Mouse (Mus musculus) stomach, postnatal 0 days (tissue): ENCODE measurements around the gene Me3. TPM values are rescaled to one million over a fixed set of nuclear protein-coding genes. Genes with fewer than 3 reads are reported as not detected.
A peak's percentile ranks its signal among the peaks of the same experiment; 100 is the strongest.

ENCODE experiments used
- ATAC-seq: fragments of 200-750 bp; cut with Nextera tagmentation; 2 replicates; pipeline ENCODE4 v1.8.0; 2017; ENCODE audit not compliant: low FRiP score, low TSS enrichment
- DNase-seq: peaks from one replicate; pipeline ENCODE4 v3.0.0-alpha.2; 2016; ENCODE audit warnings: low spot score
- H3K27ac ChIP-seq: fragments of 300-500 bp; sonication (generic); replicated peaks from 2 replicates; pipeline ENCODE4 v1.5.1; 2014; ENCODE audit warnings: mild to moderate bottlenecking, control low read depth
- H3K27me3 ChIP-seq: fragments of 300-500 bp; sonication (generic); 2 replicates; pipeline ENCODE4 v1.6.1; 2014; ENCODE audit warnings: low read length; ENCODE audit not compliant: control insufficient read depth, insufficient read depth
- H3K36me3 ChIP-seq: fragments of 300-500 bp; sonication (generic); 2 replicates; pipeline ENCODE4 v1.6.1; 2014; ENCODE audit warnings: low read length, mixed read lengths; ENCODE audit not compliant: control insufficient read depth, insufficient read depth
- H3K4me1 ChIP-seq: fragments of 300-500 bp; sonication (generic); replicated peaks from 2 replicates; pipeline ENCODE4 v1.6.1; 2014; ENCODE audit warnings: antibody characterized with exemption; ENCODE audit not compliant: control insufficient read depth, insufficient read depth
- H3K4me2 ChIP-seq: fragments of 300-500 bp; sonication (generic); replicated peaks from 2 replicates; pipeline ENCODE4 v1.6.1; 2014; ENCODE audit warnings: low read depth, mild to moderate bottlenecking, control low read depth, moderate library complexity
- H3K4me3 ChIP-seq: fragments of 300-500 bp; sonication (generic); 2 replicates; pipeline ENCODE4 v1.5.1; 2014; ENCODE audit warnings: low read depth, low read length, control low read depth
- H3K9ac ChIP-seq: fragments of 300-500 bp; sonication (generic); 2 replicates; pipeline ENCODE4 v1.6.1; 2014; ENCODE audit warnings: mild to moderate bottlenecking, low read length, control low read depth, mixed read lengths
- H3K9me3 ChIP-seq: fragments of 300-500 bp; sonication (generic); 2 replicates; pipeline ENCODE4 v1.6.1; 2016; ENCODE audit warnings: low read length; ENCODE audit not compliant: control insufficient read depth
- CTCF ChIP-seq: IDR thresholded peaks from 2 replicates; pipeline ENCODE4 v1.5.1; 2016; ENCODE audit warnings: antibody characterized with exemption, low read depth, mild to moderate bottlenecking, moderate library complexity
- EP300 ChIP-seq: optimal IDR thresholded peaks from 2 replicates; pipeline ENCODE3; 2016; ENCODE audit warnings: antibody characterized with exemption
- WGBS: fragments of 180-500 bp; shearing (Covaris S2); extraction: QIAGEN DNeasy Blood & Tissue Kit; methylation state at CpG from one replicate; pipeline ENCODE4 v1.1.7; 2014; 5-methylcytosine and 5-hydroxymethylcytosine counted together
- polyA plus RNA-seq: library from polyadenylated mRNA; unstranded; fragments of >200 nt; fragmentation: Nextera tagmentation; extraction: Ambion mirVana; gene quantifications from 2 replicates; pipeline ENCODE4 v1.2.1, GENCODE M21; 2015

Me3 gene
- polyA plus RNA-seq, 1 experiment from 2014 or later, result 4.8 TPM

GRCm38 (mm10) chr7:89773352-89773921, 141.2 kb downstream of the Me3 start:
- WGBS, result 52% methylated on average over 3 of the region's 3 CpGs
- peak; percentile 61 for DNase-seq
- H3K27me3 ChIP-seq, result no peaks in the 10 kb centered on the region
- H3K9me3 ChIP-seq, result no peaks in the 10 kb centered on the region
- TF ChIP-seq CTCF (no peak), EP300 (no peak)
- ATAC-seq, result peak; percentile 96
- H3K4me1 ChIP-seq, result no peaks in the 10 kb centered on the region
- H3K27ac ChIP-seq, result peak overlapping the region; percentile 42
- H3K36me3 ChIP-seq, result no peaks in the 10 kb centered on the region
- H3K9ac ChIP-seq, result no peak overlapping the region
- 0 out of 2 replicates have a peak overlapping the region, but pooled peaks have one; percentile 11 for H3K4me2 ChIP-seq
- no peak overlapping the region for H3K4me3 ChIP-seq

GRCm38 (mm10) chr7:89773926-89774325, 141.7 kb downstream of the Me3 start:
- H3K27me3 ChIP-seq, result no peaks in the 10 kb centered on the region
- peak overlapping the region; percentile 42 for H3K27ac ChIP-seq
- TF ChIP-seq EP300, result no peak
- no peak for TF ChIP-seq CTCF
- ATAC-seq (no peak), DNase-seq (no peak)
- H3K36me3 ChIP-seq, result no peaks in the 10 kb centered on the region
- no peaks in the 10 kb centered on the region for H3K4me1 ChIP-seq
- no peak overlapping the region for H3K4me2 ChIP-seq
- 22% methylated on average over 2 of the region's 2 CpGs for WGBS
- H3K4me3 ChIP-seq, result no peak overlapping the region
- no peak overlapping the region for H3K9ac ChIP-seq
- no peaks in the 10 kb centered on the region for H3K9me3 ChIP-seq

DNA sequence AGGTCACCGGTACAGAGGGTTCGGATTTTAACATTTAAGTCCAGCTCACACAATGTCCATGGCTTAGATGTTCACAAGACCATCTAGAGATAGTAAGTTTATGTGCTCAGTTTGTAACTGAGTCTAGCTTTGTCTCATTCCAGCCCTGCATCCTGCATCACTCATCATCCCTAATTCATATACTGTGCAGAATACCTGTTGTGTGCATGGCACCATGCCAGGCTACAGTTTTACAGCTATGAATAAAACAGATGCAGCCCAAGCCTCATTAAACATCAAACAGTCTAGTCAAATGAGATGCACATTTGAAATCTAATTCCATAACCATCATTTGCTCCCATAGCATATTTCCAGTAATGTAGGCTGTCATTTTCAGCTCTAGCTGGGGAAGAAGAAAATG, 143.7 kb downstream of the Me3 start:
- H3K36me3 ChIP-seq, result no peaks in the 10 kb centered on the region
- no peak overlapping the region for H3K4me3 ChIP-seq
- DNase-seq (no peak), ATAC-seq (no peak)
- no peaks in the 10 kb centered on the region for H3K27me3 ChIP-seq
- TF ChIP-seq EP300, result no peak
- no peak overlapping the region for H3K4me2 ChIP-seq
- H3K9ac ChIP-seq, result no peak overlapping the region
- no peak overlapping the region for H3K27ac ChIP-seq
- WGBS, result 92% methylated on average over 2 of the region's 2 CpGs
- H3K9me3 ChIP-seq, result no peaks in the 10 kb centered on the region
- H3K4me1 ChIP-seq, result no peaks in the 10 kb centered on the region

GRCm38 (mm10) chr7:89781391-89781790, 149.2 kb downstream of the Me3 start:
- H3K27me3 ChIP-seq, result no peaks in the 10 kb centered on the region
- no peak overlapping the region for H3K4me3 ChIP-seq
- H3K36me3 ChIP-seq, result no peaks in the 10 kb centered on the region
- no peak for DNase-seq
- H3K4me2 ChIP-seq, result no peak overlapping the region
- no peak overlapping the region for H3K9ac ChIP-seq
- ATAC-seq, result no peak
- 76% methylated on average over 1 of the region's 1 CpGs for WGBS
- H3K9me3 ChIP-seq, result no peaks in the 10 kb centered on the region
- H3K4me1 ChIP-seq, result no peaks in the 10 kb centered on the region
- H3K27ac ChIP-seq, result no peak overlapping the region
- TF ChIP-seq CTCF, result no peak
- no peak for TF ChIP-seq EP300

DNA sequence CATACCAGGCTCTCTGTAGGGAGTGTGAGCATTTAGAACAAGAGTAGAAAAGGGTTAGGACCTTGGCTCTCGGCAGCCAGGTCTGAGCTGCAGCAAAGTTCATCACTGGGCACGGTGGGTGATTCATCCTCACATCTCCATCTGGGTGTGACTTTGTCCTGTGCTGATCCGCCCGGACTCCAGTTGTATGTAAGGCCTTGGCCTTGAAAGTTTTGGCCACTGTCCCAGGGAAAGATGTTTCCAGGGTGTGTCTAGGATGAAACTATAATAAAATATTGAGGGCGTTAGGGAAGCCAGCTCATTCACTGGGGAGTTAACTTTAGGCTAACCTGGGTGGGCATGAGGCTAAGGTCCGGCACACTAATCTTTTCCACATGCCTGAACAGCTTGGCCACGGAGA, 155.5 kb downstream of the Me3 start:
- DNase-seq (no peak), ATAC-seq (0 out of 2 replicates have a peak, but pooled peaks have one; percentile 29)
- WGBS, result 57% methylated on average over 7 of the region's 7 CpGs
- H3K27me3 ChIP-seq, result no peaks in the 10 kb centered on the region
- H3K9me3 ChIP-seq, result no peaks in the 10 kb centered on the region
- TF ChIP-seq CTCF (no peak), EP300 (no peak)
- no peak overlapping the region for H3K4me2 ChIP-seq
- no peaks in the 10 kb centered on the region for H3K4me1 ChIP-seq
- H3K27ac ChIP-seq, result no peak overlapping the region
- H3K36me3 ChIP-seq, result no peaks in the 10 kb centered on the region
- H3K9ac ChIP-seq, result no peak overlapping the region
- H3K4me3 ChIP-seq, result no peak overlapping the region

GRCm38 (mm10) chr7:89792576-89792975, 160.4 kb downstream of the Me3 start:
- H3K4me2 ChIP-seq, result no peak overlapping the region
- H3K9me3 ChIP-seq, result no peaks in the 10 kb centered on the region
- TF ChIP-seq EP300 (no peak), CTCF (no peak)
- no peaks in the 10 kb centered on the region for H3K4me1 ChIP-seq
- DNase-seq, result no peak
- no peak overlapping the region for H3K4me3 ChIP-seq
- no peaks in the 10 kb centered on the region for H3K36me3 ChIP-seq
- WGBS, result 67% methylated on average over 1 of the region's 1 CpGs
- ATAC-seq, result no peak
- H3K27me3 ChIP-seq, result no peaks in the 10 kb centered on the region
- no peak overlapping the region for H3K9ac ChIP-seq
- no peak overlapping the region for H3K27ac ChIP-seq
